Mouse (Mus musculus): ENCODE results near the gene Odf3.

Odf3 gene

DNA sequence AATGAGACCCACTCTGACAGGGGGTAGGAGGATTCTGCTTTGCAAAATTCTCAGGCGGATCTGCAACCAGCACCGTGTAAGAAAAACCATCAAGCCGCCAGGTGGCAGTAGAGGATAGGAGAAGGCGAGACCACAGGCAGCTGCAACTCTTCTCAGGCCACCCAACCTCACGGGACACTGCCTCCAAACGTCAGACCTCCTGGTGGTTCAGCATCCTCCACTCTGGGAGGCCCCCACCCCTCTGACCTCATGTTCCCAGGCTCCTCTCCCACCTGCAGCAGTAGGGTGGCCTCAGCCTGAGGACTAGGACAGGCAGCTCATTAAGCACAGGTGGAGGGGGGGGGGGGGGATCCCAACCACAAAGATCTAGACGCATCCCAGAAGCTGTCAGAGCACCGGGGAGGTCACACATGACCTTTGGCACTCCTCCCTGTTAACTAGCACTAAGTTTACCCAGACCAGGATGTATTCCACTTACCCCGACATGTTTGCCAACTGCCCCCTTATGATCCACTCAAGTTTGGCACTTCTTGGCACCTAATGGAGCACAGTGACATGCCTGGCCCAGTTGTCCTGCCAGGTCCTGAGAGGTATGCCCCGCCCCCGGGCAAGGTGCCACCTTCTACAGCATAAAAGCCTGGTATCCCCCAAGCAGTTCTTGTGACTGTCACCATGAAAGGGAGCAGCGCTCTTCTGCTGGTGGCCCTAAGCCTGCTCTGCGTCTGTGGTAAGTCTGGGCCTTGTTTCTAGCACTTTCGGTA is 2.5 kb upstream of the Odf3 start, which contains the start of gene Scgb1c1:
Scgb1c1 (plus strand) TSS at position 643 of the 761 bp plus-strand sequence.
- DNase-seq, result peak; percentile 89 to 95

- DNase-seq, result peak in 1 of 2 experiments; percentile 35
These were observed 1.9 kb upstream of the Odf3 start for GRCm38 (mm10) chr7:140845683-140846082.

- DNase-seq, result no peak
These were observed 929 bp upstream of the Odf3 start for GRCm38 (mm10) chr7:140846676-140847075.

DNA sequence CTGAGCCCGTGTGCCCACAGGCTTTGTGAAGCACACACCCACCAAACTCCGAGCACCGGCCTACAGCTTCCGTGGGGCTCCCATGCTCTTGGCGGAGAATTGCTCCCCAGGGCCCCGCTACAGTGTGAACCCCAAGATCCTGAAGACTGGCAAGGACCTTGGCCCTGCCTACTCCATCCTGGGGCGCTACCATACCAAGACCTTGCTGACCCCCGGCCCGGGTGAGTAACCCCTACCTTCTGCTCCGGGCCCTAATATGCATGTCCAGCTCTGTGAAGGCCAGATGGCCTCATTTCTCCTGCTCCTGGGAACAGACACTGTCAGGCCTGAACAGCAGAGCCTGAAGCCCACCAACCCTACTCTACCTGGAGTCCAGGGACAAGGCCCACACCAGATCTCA is 986 bp downstream of the Odf3 start:
- DNase-seq, result peak in 1 of 2 experiments; percentile 19

DNA sequence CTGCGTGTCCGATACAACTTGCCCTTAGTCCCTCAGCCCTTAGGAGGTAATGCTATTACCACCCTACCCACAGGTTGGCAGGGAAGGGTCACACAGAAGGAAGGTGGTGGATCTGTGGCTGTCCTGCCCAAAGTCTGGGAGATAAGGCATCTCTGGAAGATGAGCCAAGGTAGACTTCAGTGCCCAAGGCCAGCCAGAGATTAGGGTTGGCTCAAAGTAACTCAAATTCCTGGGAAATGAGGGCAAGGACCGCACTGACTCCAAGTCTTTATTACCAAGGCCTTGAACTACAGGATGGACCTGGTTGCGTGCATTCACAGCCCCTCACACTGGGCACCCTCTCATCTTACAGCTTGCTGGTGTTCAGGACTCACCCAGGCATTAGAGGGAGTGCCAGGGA is 4.3 kb downstream of the Odf3 start:
- DNase-seq, result no peak

DNA sequence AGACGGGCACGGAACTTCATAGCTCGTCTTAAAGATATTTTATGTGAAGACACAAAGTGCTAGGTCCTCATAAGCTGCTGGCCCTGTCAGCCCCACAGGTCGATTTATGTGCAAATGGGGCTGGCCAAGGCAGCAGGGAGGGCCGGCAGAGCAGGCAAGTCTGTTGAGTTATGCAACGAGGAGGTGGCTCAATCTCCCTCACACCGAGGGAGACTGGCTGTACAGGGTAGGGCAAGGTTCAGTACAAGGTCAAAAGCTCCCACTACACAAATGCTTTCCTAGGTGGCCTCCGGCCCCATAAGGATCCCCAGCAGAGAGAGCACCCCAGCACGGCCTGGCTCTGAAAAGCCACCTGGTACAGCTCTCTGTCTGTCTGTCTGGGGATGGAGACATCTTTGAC is 5.8 kb downstream of the Odf3 start:
- peak; percentile 37 to 86 for DNase-seq

- DNase-seq, result peak in 1 of 2 experiments; percentile 46
These were observed 6.9 kb downstream of the Odf3 start for GRCm38 (mm10) chr7:140854483-140854882.

DNA sequence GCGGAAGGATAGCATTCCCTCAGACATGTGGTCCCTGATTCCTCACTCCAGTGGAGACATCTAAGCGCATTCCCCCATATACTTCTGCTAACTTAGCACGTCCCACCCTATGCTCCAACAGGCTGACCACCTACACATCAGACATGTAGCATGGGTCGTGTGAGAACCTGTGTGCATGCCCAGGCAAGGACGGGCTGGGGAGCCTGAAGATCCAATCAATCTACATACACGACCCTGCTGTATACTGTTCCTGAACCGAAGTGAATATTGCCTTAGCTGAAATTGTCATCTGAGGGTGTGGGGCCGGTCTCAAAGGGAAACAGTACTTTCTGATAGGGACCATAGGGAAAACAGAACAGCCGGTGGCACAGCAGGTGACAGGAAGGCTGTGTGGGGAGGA is 7.6 kb downstream of the Odf3 start:
- peak in 1 of 2 experiments; percentile 27 for DNase-seq

- peak; percentile 90 to 95 for DNase-seq
These were observed 8.5 kb downstream of the Odf3 start, which contains the start of gene Gm45785 for GRCm38 (mm10) chr7:140855860-140856784. Gene Gm45785, minus strand, starts transcription at chr7:140856331.

GRCm38 (mm10) chr7:140856785-140857549 is 9.4 kb downstream of the Odf3 start, which contains the start of gene Ric8a:
Gene Ric8a, plus strand, starts transcription at chr7:140856957.
- DNase-seq, result peak; percentile 88 to 96

- DNase-seq, result peak in 1 of 2 experiments; percentile 33
These were observed 10.2 kb downstream of the Odf3 start, which contains the start of gene Bet1l for GRCm38 (mm10) chr7:140857550-140858505. Gene Bet1l, minus strand, starts transcription at chr7:140857577.

DNA sequence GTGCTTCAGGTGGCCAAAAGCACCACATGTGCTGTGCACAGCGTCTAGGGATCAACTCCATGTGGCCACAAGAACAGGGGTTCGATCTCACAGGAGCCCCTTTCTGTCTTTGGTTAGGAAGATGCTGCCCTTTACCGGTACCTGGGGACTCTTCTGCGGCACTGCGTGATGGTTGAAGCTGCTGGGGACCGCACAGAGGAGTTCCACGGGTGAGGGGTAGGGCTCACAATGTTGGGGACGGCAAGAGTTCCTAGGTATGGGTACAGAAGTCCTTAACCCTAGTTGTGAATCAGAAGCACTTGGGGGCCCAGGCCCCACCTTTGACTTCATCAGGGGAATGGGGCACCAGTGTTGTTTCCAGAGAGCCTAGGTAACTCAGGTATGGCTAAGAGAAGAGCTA is 11.1 kb downstream of the Odf3 start:
- DNase-seq, result no peak

DNA sequence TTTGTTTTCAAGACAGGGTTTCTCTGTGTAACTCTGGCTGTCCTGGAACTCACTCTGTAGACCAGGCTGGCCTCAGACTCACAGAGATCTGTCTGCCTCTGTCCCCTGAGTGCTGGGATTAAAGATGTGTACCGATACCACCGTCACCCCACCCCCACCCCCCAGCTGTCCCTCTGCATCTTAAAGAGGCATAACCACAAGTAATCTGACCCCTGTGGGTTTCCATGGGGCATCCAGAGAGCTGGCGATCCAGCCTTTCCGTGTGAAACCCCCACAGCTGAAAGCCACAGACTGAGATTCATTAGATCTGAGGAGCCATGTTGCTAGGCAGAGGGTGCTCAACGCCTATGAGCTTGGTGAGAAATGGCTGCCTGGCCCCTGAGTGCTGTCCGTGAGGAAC is 12.4 kb downstream of the Odf3 start:
- DNase-seq, result no peak

DNA sequence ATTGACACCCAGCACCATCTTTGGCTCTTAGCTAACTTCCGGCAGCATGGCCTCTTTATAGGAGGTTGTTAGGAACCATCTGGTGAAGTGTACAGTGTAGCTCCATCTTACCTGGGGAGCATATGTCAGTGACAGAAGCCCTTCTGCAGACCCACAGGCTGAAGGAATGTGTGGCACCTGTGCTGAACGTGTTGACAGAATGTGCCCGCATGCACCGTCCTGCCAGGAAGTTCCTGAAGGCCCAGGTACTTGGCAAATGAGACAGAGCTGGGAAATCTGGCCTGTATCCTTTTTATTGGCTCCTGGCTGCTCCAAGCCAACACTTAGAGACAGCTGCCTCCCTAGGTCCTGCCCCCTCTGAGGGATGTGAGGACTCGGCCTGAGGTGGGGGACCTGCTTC is 13.1 kb downstream of the Odf3 start:
- peak in 1 of 2 experiments; percentile 38 for DNase-seq

DNA sequence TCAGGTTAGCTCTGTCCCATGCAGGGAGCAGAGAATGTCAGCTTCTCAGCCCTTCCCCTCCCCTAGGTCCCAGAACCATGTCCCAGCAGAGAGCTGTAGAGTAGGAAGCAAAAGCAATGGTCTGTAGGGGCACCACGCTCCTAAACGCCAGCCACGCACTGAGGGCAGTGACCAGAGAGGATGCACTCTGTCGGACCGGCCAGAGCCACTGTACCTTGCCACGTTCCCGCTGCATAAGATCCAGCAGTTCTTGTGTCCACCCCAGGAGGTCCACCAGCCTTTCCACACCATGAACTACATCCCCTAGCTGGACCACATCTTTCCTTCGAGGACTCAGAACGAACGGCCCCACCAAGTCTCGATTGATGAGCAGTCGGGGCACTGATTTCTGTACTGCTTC is 17.2 kb downstream of the Odf3 start:
- peak in 1 of 2 experiments; percentile 29 for DNase-seq

DNA sequence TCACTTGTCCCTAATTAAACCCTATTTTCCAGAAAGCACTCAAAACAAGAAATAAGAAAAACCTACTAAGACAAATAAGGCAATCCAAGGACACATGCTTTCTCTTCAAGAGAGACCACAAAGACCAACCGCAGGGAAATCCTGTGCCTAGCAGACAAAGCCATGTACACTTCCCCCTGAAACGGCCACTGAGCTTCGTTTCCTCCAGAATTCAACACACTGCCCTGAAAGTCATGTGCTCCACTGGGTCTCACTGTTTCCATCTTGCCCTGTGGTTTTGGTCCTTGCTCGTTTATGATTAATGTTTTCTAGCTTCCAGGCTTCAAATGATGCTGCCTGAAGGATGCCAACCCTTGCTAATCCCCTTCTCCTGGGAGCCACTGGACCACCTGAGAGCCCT is 26.6 kb downstream of the Odf3 start:
- DNase-seq, result peak in 1 of 2 experiments; percentile 13

GRCm38 (mm10) chr7:140877364-140877763 is 29.8 kb downstream of the Odf3 start:
- DNase-seq, result peak in 1 of 2 experiments; percentile 28

GRCm38 (mm10) chr7:140879355-140879754 is 31.8 kb downstream of the Odf3 start:
- peak in 1 of 2 experiments; percentile 16 for DNase-seq

- DNase-seq, result peak; percentile 66 to 78
These were observed 32.8 kb downstream of the Odf3 start for GRCm38 (mm10) chr7:140880419-140880818.

GRCm38 (mm10) chr7:140880865-140881515 is 33.4 kb downstream of the Odf3 start:
- peak; percentile 30 to 72 for DNase-seq

Measured in kidney, postnatal 25 days (tissue).